Mouse (Mus musculus) mouse embryonic stem cell (cell line): Measurements from ENCODE around the gene Nkiras2.
"Not testable (repeated sequence)": the region's sequence is repeated elsewhere in the genome, so short reads cannot be mapped to it uniquely, and the experiment has no call there.

Experiments
- in situ Hi-C, 2 experiments: fragments of 300-500 bp; cut with MboI; formaldehyde crosslinking; loops; 1 replicate in 1 of 2; 3 replicates in 1 of 2; pipeline ENCODE4 v1.14.3; 2019 to 2020; ENCODE audit warnings: low sequenced_read_pairs in 2 of 2, low pct_unique_long_range_greater_than_20kb in 1 of 2, mixed read lengths in 1 of 2; ENCODE audit not compliant: unreplicated experiment in 1 of 2

The Nkiras2 gene

DNA sequence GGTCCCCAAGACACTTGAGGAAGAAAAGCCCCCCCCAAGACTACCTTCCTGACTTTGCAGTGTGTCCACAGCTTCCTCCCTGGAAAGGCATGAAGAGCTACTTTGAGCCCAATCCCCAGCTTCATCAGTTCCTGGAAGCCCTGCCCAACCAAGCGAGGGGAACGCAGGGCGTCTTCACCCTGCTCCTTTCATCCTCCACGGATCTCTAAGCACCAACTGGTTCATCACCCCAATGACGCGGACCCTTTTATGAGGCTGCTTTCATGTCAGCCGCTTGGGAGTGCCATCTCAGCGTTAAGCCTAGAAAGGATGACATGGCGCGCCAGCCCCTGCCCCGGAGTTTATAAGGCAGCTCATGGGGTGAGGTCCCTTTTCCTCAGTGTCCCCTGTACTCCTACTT lies 938 bp downstream of the Nkiras2 start, which contains the start of gene Dnajc7:
Gene Dnajc7, minus strand, starts transcription at position 187 of the 400 bp plus-strand sequence.
- in situ Hi-C loops: no loop called here

DNA sequence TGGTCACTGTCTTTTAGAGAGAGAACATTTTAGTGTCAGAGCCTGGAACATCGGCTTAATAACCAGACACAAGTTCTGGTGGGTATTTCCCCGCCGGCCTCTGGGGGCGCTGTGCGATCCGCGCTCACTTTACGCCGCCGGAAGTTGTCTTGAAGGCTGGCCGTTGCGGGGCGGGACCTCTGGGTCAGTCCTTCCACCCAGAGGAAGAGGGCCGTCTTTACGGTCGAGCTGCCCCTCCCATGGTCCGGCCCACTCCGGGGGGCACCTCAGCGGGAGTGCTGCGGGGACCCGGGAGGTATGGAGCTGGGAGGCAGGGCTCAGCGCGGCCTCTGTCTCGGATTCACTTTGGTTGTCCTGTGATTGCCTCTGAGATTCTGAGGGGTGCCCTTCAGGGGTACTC lies 3.7 kb downstream of the Nkiras2 start:
- in situ Hi-C loops: no loop called here

DNA sequence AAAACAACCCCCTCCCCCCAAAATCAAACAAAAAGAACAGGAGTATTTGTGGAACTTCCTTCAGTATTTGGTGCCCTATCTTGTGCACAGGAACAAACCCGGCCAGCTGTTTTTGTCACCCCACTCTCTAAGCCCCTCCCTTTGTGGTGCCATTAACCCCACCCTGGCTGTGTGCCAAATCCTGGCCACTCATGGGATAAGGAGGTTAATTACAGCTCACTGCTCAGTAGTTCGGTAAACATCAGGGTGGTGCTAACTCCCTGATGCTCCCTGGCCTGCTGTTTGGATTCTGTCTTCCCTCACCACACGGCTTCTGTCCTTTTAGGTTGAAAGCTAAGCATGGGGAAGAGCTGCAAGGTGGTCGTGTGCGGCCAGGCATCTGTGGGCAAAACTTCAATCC lies 4.8 kb downstream of the Nkiras2 start:
- in situ Hi-C loops: no loop called here

DNA sequence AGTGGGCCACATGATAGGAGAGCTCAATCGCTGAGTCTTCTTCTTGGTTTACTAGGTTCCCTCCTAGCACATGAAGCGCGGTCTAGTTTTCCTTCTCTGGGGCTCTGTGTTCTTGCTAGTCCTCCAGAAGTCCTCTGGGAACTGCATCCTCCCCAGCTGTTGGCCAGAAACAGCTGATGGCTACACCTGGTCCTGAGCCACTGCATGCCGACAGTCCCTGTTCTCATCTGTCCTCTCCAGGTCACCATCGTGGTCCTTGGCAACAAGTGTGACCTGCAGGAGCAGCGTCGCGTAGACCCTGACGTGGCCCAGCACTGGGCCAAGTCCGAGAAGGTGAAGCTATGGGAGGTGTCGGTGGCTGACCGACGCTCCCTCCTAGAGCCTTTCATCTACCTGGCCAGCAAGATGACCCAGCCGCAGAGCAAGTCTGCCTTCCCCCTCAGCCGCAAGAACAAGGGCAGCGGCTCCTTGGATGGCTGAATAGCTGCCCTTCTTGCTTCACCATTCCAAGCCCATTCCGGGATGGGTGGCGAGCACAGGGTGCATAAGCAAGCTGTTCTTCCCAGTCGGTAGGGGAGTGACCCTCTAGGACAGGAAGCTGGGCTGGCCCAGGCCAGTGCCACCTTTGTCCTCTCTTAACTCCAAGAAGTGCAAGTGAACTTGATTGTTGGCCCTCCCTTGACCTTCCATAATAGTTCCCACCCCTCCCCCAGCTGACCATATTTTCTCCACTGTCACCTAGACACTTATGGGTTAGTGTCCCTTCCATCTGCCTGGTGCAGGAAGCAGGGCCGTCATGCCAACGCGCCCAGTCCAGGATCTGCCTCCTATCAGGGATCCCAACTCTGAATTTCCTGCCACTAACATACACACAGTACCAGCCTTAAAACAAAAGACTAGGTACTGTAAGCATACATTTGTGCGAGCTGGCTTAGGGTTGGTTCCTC lies 7.0 kb downstream of the Nkiras2 start:
- in situ Hi-C loops: loop anchor here (5.0 kb wide), 1 partner anchor 71 kb away; no protein-coding TSS in a partner anchor

DNA sequence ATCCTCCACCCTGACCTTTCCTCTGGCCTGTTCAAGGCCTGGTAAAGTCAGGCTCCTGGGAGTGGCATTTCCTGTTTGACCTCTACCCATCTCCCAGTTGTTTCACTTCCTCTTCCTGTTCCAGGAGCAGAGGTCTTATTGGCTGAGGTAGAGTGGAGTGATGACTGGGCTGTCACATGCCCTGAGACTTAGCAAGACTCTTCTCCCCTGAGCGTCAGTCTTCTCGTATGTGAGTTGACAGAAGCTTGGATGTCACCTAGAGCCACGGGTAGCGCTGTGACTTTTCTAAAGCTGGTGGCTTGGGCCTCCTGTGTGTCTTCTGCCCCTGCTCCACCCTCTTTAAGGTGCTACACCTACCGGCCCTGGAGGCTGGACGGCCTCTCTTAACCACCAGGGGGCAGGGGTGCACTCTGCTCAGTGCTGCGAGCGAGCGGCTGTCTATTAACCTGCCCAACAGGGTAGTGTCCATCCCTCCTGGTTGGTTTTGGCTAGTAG lies 7.7 kb downstream of the Nkiras2 start:
- in situ Hi-C loops: loop anchor here (5.0 kb wide), 1 partner anchor 71 kb away; no protein-coding TSS in a partner anchor

DNA sequence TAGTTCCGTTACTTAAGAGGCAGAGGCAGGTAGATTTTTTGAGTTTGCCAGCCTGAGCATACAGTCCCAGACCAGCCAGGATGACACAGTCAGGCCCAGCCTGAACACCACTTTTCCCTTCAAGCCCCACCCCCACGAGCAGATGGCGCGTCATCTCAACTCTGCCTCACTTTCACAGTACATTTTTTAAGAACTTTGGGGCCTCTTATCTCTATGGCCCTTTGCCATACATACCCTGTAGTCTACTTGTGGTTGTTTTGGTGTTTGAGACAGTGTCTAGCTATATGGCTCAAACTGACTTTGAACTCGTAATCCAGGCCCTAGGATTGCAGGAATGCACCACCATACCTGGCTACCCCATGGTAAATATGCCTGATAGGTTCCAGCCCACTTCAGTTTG lies 9.0 kb downstream of the Nkiras2 start:
- in situ Hi-C loops: loop anchor here (5.0 kb wide), 1 partner anchor 69 kb away; no protein-coding TSS in a partner anchor

DNA sequence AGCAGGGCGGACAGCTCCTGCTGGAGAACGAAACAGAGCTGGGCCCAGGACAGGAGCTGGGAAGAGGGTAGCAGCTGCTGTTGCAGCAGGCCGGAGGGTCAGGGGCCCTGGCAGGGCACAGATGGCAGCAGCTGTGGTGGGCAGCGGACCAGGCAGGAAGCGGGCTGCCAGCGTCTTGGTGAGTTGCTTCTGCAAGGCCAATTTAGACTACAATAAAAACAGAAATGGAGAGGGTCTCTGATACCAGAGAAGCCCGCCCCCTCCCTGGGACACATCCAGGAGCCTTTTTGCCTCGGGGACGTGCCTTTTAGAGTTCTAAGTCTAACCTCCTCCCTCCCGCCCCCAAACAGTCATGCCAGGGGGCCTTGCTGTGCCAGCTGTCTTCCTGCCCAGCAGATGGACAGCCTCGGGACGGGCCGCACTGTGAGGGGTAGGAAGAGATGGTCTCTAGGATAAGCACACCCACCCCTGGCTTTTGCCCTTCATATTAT lies 9.9 kb downstream of the Nkiras2 start:
- in situ Hi-C loops: loop anchor here (5.0 kb wide), 1 partner anchor 68 kb away; no protein-coding TSS in a partner anchor

DNA sequence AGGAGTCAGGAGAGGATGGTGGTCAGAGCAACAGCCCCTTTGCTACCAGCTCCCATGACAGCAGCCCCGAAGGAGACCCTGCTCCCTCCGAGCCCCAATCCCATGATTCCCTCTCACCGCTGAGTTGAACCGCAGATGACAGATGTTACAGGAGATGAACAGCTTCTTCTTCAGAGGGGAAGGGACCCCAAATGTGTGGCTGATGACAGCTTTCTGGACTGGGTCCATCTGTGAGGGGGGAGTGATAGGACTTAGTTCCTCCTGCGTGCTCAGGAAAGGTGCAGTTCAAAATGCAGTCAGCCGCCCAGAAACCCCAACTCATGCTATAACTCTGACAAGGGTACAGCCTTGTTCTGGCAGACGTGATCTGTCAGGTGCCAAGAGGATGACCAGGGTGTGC lies 15.5 kb downstream of the Nkiras2 start:
- in situ Hi-C loops: no loop called here

DNA sequence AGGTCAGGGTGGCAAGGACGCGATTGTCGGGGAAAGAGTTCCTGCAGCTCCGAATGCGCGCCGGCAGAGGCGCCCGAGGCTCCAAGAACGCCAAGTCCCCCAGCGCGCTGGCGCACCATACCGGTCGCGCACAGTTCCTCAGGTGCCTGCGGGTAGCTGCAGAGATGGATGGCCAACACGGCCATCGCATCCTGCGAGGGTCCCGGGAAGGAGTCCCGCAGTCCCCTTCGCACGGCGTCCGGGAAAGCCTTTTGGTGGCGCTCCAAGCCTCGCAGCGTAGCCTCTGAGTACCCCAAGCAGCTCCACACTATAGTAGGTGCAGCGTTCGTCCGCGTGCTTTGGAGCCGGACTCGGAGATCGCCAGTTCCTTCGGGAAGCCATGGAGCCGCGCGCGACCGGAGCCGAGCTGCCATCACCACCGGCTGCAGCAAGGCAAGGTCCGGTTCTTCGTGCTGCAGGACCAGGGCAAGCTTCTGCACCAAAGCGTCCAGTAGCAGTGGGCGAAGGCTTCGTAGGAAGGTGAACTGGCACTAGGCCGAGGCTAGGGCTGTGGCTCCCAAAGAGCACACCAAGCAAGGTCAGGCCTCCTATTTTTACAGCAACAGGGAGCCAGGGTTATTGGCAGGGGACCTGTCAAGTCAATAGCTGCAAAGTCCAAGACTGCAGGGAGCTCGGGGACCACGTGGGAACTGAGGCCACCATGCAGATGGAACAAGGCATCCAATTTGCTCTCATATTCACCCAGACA lies 21.3 kb downstream of the Nkiras2 start:
- in situ Hi-C loops: no loop called here

DNA sequence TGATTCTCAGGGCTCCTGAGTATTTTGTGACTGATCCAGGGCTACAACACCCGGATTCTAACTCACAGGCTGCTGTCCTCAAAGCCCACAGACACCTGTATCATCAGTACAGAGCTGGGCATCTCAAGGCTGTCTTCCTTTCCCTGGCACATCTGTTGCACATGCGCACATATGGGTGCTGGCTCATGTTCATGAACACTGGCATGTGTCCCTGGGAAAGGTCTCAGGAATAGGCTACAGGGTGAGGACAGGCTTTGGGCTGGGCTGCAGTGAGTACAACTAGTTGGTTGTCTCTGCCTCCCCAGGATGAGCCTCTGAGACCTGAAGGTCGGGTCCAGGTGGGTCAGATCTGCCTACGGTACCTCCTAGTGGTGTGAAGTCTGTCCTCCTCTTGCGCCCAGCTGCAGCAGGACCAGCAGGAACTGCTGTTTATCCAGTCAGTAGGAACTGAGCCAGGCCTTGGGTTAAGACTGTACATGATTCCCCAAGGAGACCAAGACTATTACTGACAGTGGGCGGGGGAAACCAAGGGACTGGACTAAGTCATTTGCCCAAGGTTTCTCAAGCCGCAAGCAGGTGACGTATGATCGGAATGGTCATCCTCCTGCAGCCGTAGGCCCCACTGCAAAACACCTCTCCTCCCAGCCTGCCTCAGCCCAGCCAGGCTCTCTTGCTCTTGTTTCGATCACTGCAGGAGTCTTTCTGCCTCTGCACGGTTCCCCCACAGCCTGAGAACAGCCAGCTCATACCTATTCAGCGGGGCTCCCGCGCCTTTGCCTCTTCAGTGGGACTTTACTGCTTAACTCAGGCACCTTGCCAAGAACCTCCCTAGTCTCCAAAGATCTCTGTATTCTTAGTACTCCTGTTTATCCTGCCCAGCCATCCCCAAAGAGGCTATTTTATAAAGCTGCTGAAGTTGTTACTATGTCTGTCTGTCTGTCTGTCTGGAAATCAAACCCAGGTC lies 24.9 kb downstream of the Nkiras2 start:
- in situ Hi-C loops: no loop called here

DNA sequence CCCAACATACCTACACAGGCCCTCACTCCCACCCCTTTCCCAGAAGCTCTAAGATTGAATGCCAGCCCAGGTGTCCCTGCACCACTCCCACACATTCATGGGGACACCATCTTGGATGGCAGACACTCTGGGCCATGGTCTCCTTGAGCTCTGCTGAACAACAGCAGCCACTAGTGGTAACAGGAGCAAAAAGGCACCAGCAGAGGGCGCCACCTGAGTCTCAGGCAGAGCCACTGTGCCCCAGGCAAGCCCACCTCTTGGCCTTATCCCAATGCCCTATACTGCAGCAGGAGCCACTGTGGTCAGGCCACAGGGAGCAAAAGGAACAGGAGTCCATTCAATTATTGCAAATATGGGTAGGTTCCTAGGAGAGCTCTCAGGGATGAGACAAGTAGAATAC lies 27.2 kb downstream of the Nkiras2 start:
- in situ Hi-C loops: no loop called here

DNA sequence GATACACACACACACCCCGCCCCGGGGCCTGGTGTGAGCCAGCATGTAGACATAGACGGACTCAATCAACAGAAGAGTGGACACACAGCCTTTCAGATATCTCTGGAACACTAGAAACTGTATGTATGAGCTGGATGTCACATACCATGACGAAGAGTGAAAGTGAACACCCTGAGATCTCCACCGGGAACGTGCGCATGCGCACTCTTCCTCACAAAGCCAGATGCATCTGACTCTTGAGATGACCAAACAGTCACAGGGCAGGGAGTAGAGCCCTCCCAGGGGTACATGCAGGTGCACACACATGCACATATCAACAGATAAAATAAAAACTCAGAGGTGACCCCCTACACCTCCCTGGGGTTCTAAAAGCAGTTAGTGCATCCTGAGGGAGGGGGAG lies 29.4 kb downstream of the Nkiras2 start:
- in situ Hi-C loops: no loop called here

DNA sequence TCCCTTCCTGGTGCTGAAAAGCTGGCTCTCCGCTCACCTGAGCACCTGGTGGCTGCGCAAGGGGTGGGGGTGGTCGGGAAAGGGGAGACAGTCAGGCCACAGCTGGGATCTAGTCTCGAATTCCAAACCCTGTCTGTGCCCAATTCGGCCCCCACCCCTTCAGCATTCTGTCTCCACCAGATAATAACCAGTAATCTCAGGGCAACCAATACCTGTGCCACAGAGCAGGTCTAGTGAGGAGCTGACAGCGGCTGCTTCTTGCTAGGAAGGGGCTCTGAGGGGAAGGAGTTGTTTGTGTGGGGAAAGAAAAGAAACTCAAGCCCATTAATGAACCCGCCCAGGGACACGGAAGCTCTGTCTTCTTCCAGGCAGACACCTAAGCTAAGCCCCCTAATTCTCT lies 32.2 kb downstream of the Nkiras2 start:
- in situ Hi-C loops: no loop called here

DNA sequence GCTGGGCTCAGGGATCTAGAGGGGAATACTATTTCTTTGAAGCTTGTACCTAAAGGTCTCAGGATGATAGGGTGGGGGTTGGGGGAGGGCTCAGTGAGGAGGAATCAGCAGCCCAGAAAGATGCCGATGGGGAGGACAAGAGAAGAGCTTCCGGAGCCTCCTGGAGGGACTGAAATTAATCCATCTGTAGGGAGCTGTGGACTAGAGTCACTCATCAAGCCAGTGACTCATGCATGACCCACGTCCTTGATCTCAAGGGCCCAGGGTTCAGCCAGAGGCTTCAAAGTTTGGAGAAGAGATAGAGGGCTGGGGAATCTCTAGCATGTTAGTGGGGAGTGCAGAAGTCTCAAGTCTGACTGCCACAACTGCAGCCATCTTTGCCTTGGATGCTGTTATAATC lies 32.7 kb downstream of the Nkiras2 start:
- in situ Hi-C loops: no loop called here

DNA sequence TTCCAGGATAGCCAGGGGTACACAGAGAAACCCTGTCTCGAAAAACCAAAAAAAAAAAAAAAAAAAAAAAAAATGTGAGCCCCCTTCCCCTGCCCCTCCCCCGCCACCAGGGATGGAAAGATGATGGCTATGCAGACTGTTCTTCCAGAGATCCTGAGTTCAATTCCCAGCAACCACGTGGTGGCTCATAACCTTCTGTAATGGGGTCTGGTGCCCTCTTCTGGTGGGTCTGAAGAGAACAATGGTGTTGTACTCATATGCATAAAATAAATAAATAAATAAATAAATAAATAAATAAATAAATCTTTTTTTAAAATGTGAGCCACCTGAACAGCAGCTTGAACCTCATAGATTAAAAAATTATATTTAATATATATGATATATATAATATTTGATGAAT lies 36.5 kb downstream of the Nkiras2 start:
- in situ Hi-C loops: not testable (repeated sequence)

DNA sequence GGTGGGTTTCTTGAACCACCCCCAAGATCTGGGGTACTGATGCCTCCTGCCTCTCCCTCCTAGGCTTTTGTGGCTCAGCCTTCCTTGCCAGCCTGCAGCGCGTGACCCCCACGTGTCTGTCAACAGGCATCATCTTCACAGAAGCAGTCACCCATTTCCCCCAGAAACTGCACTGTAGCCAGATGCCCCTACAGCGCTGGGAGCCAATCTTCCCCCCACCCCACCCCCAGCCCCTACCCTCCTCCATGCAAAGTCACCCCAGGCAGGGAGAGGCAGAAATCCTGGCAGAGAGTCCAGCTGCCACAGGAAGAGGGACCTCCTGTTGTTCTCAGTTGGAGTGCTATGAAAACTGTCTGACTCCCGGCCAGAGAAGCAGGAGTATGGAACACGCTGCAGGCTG lies 37.4 kb downstream of the Nkiras2 start:
- in situ Hi-C loops: no loop called here

DNA sequence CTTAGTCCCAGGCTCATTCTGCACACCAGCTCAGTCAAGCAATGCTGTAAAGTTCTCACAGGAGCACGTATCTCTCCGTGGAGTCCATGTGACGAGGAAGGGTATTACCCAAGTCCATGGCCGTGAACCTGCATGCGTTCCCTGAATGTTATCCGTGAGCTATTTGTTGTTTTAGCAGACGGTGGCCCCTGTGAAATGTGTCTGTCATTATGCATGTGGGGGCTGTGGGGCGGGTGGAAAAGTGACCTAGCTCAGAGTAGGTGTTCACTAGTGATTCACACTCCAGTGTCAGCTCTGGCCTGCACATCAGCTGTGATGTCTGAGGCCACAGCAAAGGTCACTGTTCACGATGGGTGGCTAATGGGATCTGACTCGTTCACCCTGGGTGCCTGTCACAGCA lies 40.8 kb downstream of the Nkiras2 start:
- in situ Hi-C loops: no loop called here

DNA sequence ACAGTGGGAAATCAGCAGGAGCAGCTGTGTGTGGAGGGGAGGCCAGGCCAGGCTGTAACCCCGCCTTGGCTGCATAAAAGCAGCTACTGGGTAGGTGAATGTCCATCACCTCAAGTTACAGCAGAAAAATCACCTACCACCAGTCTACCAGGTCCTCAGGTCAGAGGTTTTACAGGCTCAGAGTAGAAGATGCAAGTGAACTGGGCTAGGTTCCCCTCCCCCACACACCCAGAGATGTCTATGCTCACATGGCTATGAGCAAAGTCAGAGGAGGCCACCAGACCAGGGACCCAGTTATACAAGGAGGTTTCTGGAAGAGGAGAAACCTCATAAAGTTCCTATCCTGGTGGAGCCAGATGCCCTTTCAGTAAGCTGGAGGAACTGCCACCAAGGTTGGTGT lies 52.0 kb downstream of the Nkiras2 start:
- in situ Hi-C loops: no loop called here
